Mouse (Mus musculus): ENCODE results near the gene Spata33. TPM values are rescaled to one million over a fixed set of nuclear protein-coding genes. Genes with fewer than 3 reads are reported as not detected.

Spata33 gene
- total RNA-seq (2023) = not detected

DNA sequence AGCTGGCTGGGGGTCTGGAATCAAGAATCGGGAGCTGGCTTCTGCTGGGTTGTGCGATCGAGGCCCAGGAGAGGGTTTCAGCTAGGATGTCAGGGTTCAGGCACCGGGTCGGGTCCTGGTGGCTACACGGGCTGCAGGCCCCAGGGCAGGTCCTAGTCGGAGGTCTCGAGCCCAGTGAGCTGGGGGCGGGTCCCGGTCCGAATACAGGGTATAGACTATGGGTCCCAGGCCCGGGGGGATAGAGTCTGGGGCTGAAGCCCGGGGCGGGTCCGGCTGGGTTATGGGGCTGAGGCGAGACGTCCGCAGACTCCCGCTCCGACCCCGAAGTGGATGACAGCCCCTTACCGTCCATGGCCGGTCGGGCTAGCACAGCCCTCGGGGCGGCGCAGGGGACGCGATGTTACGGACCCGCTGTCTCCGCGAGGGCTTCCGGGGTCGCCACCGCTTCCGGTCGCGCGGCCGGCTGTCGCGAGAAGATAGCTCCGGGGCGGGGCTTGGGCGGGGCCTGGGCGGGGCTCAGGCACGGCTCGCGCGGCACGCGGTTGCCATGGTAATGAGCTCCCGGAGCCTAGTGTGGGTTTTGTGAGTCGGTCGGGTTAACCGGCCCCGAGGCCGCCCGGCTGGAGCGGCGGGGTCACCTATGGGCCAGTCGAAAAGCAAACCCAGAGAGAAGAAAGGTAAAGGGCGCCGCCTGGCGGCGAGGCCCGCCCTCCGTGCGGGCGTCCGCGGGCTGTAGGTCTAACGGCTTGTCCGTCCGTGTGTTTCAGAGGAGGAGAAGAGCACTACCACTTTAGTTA is at the start of gene Spata33, which contains the start of gene Chmp1a:
TSS of gene Spata33 (plus strand) at position 512 of the 797 bp plus-strand sequence.
TSS of gene Chmp1a (minus strand) at position 443 of the 797 bp plus-strand sequence.

GRCm38 (mm10) chr8:123185566-123186409 is 26.8 kb upstream of the Spata33 start, which contains the start of gene Dpep1:
Gene Dpep1, plus strand, starts transcription at chr8:123186242.

GRCm38 (mm10) chr8:123224278-123225266 is 11.9 kb downstream of the Spata33 start, which contains the start of gene Cdk10:
Gene Cdk10, plus strand, starts transcription at chr8:123224842.

DNA sequence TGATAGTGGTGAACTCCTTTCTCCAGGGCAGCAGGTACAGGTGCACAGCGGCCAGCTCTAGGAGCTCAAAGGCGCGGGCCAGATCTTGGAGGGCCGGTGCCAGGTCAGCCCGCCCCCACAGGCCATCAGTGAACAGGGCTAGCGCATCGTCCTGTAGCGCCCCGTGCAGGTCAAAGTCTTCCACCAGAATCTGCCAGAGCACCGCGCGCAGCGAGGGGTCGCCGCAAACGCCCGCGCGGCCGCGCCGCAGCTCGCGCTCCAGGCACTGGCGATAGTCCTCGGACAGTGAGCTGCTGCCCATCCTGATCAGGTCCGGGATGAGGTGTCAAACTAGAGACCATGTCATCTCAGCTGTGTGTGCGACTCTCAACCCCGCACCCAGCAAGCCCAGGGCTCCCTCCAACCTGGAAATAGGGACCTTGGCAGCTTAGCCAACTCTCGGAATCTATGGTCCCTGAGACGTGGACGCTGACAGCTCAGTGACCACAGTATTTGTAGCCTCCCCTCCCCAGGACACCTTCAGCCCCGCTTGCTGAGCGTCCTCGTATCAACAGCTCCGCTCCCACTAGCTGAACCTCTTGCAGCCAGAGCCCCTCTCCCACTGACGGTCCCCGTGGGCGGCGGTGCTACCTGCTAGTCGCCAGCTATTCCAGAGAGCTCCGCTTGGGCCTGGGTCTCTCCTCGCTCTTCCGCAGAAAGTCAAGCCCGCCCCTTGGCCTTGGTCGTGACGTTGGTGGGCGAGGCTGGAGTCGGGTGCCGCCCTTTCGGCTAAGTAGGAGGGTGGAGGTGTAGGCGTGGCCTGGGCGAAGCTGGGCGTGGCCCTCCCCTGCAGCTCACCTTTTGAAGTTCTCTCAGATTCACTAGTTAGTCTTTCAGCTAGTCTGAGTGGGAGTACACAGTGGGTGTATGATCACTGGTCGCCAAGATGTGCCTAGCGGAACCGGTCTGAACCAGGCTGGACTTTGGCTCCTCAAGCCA is 23.2 kb downstream of the Spata33 start, which contains the start of gene Spata2l:
TSS of gene Spata2l (minus strand) at position 714 of the 978 bp plus-strand sequence.

DNA sequence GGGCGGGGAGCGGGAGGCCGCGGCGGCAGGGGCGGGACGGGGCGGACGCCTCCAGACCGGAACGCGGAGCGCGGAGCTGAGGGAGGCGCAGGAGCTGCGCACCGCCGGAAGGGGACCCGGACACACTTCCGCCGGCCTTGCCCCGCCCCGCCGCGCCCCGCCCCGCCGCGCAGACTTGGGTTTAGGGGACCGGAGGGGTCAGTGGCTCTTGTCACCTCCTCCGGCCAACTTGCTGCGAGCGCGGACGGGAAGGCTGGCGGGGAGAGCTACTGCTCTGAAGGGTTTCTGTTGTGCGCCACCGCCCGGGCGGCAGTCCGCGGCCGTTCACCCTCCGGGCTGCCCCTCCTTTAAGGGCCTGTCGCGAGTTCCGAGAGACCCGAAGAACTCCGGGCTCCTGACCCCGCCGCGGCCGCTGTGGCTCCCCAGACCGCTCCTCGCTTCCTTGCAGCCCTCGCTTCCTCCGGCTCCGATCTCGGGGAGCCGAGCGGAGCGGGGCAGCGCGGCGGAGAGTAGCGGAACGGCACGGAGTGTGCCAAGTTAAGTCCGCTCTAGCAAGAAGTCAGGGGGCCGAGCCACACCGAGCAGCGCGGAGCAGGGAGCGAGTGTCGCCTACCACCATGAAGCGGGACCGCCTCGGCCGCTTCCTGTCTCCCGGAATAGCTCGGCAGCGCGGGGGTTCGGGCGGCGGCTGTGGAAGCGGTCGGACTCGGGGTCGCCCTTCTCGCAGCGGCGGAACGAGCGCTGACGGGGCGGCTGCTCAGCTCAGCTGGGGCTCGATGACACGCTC is 41.7 kb downstream of the Spata33 start, which contains the start of the genes Zfp276 and Vps9d1:
TSS of gene Zfp276 (plus strand) at position 97 of the 787 bp plus-strand sequence.
TSS of gene Vps9d1 (minus strand) at position 250 of the 787 bp plus-strand sequence.

Other genes starting within 250 kb of the Spata33 start
- gene Ankrd11, start 170.6 kb upstream of the Spata33 start, total RNA-seq (2023) = 100 to 1,000 TPM; 265 to 270 TPM
- 10 to 100 TPM; 61.9 to 70.8 TPM for gene Spg7, start 149.9 kb upstream of the Spata33 start, total RNA-seq (2023)
- gene Rpl13, start 110.5 kb upstream of the Spata33 start, total RNA-seq (2023) = 1,000 to 10,000 TPM; 1,422 to 1,477 TPM
- not detected for gene Cpne7, start 95.5 kb upstream of the Spata33 start, total RNA-seq (2023)
- gene Sult5a1, start 54.5 kb upstream of the Spata33 start, total RNA-seq (2023) = not detected
- gene Dpep1, start 26.6 kb upstream of the Spata33 start, total RNA-seq (2023) = not detected
- 10 to 100 TPM; 78.8 to 88.5 TPM for gene Chmp1a, start 69 bp upstream of the Spata33 start, total RNA-seq (2023)
- gene Cdk10, start 12.0 kb downstream of the Spata33 start, total RNA-seq (2023) = 10 to 100 TPM; 63.8 to 86.4 TPM
- gene Spata2l, start 23.4 kb downstream of the Spata33 start, total RNA-seq (2023) = 10 to 100 TPM in 1 of 2 experiments, 1 to 10 TPM in 1; 7.0 to 10.7 TPM
- gene Zfp276, start 41.4 kb downstream of the Spata33 start, total RNA-seq (2023) = 10 to 100 TPM; 36.3 to 39.3 TPM
- 10 to 100 TPM; 41.2 TPM for gene Vps9d1, start 41.5 kb downstream of the Spata33 start, total RNA-seq (2023)
- 100 to 1,000 TPM in 1 of 2 experiments, 10 to 100 TPM in 1; 81.2 to 111 TPM for gene Fanca, start 105.7 kb downstream of the Spata33 start, total RNA-seq (2023)
- gene Spire2, start 119.9 kb downstream of the Spata33 start, total RNA-seq (2023) = under 1 TPM in 1 of 2 experiments, not detected in 1; 0.23 TPM
- 100 to 1,000 TPM; 282 to 288 TPM for gene Tcf25, start 160.9 kb downstream of the Spata33 start, total RNA-seq (2023)
- gene Mc1r, start 194.3 kb downstream of the Spata33 start, total RNA-seq (2023) = under 1 TPM; 0.21 to 0.46 TPM
- not detected for gene Tubb3, start 198.6 kb downstream of the Spata33 start, total RNA-seq (2023)
- 10 to 100 TPM; 13.5 to 14.4 TPM for gene Def8, start 210.7 kb downstream of the Spata33 start, total RNA-seq (2023)